Mouse (Mus musculus): ENCODE measurements around the gene Ylpm1.

Gene Ylpm1

GRCm38 (mm10) chr12:85110698-85111592, 114.8 kb downstream of the Ylpm1 start, which contains the start of the genes Prox2 and Dlst:
TSS of gene Prox2 (minus strand) at chr12:85110759.
TSS of gene Dlst (plus strand) at chr12:85110833.
- peak; percentile 57 for DNase-seq (ENCODE audit: low spot score)

GRCm38 (mm10) chr12:85112550-85113251, 116.6 kb downstream of the Ylpm1 start:
- no peak for DNase-seq (ENCODE audit: low spot score)

DNA sequence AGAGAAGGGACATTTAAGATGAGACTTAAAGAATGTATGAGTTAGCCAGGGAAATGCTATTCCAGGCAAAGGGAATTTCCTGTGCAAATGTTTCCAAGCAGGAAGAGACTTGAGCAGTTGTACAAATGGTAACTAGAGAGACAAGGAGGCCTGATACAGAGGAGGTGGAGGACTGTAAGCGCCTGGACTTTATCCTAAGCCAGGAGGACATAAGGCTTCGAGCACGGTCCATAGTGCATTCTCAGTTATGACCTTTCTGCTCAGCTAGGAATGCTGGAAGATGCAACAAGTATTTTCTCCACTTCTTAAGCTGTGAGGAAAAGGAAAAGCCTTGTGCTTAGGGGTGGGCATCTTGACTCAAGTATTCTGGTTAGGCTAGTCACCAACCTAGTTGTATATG, 117.2 kb downstream of the Ylpm1 start:
- no peak for DNase-seq (ENCODE audit: low spot score)

DNA sequence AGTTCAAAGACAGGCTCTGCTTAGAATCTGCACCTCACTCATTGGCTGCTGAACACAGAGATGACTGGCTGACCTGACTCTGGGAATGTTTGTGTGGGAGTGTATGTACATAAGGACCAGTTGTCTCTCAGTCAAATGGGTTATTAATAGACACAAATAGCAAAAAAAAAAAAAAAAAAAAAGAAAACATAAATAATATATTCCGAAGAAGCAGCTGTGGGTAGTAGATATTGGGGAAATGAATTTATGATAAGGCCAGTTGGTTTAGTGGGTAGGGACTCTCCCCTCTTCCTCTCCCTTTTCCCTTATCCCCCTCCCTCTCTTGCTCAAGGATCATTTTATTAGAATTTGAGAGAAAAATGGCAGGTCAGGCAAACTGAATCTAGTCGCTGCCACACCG, 117.8 kb downstream of the Ylpm1 start:
- no peak for DNase-seq (ENCODE audit: low spot score)

DNA sequence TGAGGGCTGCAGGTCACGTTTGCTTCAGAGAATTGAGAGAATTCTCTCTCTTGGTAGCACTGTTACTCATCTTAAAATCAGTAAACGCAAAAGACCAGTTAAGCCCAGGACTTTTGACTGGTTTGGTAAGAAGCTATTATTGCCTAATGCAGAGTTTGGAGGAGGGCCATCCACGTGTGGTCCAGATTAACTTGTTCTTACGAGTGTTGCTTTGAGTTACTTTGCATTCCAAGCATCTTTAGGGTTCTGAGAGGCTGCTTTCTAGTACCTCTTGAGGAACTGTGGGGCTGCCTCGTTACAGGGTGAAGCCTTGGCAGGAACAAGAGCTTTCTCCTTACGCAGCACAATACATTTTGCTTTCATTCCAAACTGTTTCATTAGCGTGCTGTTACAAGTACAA, 119.6 kb downstream of the Ylpm1 start:
- DNase-seq (ENCODE audit: low spot score): no peak

All from layer of hippocampus, adult 9-10 months (tissue).